Comparison of ENCODE assay signal across 10 mouse cellular contexts in genomic region chr9:25027581-25027980, GRCm38 (mm10).
A peak's percentile ranks its signal among the peaks of the same experiment; 100 is the strongest.
DNase-seq lines count a peak whose midpoint lies in the region; ATAC-seq and TF ChIP-seq lines count a peak whose summit lies in the region.
"Had no signal": no experiment of that assay in that cellular context is flagged by ENCODE, and none has a peak within 500 bp of the region (broad histone marks: within the 10 kb centered on the region; RNA-seq: fewer than 3 reads in every experiment).

No protein-coding gene starts in this region.

- no peak for ATAC-seq in heart, embryonic 13.5 days (ENCODE audit: extremely low read depth, insufficient number of reproducible peaks, low FRiP score, low TSS enrichment)

- H3K4me3 ChIP-seq in heart, embryonic 13.5 days, result no peak overlapping the region
- H3K4me3 ChIP-seq in layer of hippocampus, adult 2 months, result no peak overlapping the region
- H3K4me3 ChIP-seq: embryonic facial prominence, embryonic 15.5 days; neural tube, embryonic 13.5 days had no signal

- peaks cover 25% of the 10 kb centered on the region for H3K4me1 ChIP-seq in heart, embryonic 13.5 days
- H3K4me1 ChIP-seq: embryonic facial prominence, embryonic 15.5 days; neural tube, embryonic 13.5 days had no signal

- peak; percentile 15 to 54 for DNase-seq in kidney, adult 8-10 months
- no peak for DNase-seq in kidney, adult 11 months
- DNase-seq in WW6 (ENCODE audit: low read depth, low spot score), result peak; percentile 42
- DNase-seq in embryo, embryonic 10.5 days (ENCODE audit: low spot score), result peak; percentile 88
- peak; percentile 26 to 74 for DNase-seq in layer of hippocampus, adult 2 months (ENCODE audit: low spot score in 2 of 2)
- peak; percentile 36 for DNase-seq in lung, postnatal 25 days (ENCODE audit: low spot score)
- DNase-seq in skeletal muscle tissue, adult 2 months (ENCODE audit: low read depth, low spot score), result peak; percentile 9

- peak; percentile 98 for TF ChIP-seq CTCF in layer of hippocampus, adult 2 months (conservative IDR thresholded peaks at IDR 0.05)

- no peaks in the 10 kb centered on the region for H3K36me3 ChIP-seq in heart, embryonic 13.5 days
- H3K36me3 ChIP-seq: embryonic facial prominence, embryonic 15.5 days; neural tube, embryonic 13.5 days had no signal

- H3K4me2 ChIP-seq in heart, embryonic 13.5 days, result peak overlapping the region; percentile 39
- H3K4me2 ChIP-seq: embryonic facial prominence, embryonic 15.5 days; neural tube, embryonic 13.5 days had no signal

- H3K27ac ChIP-seq in heart, embryonic 13.5 days (replicated peaks), result no peak overlapping the region
- H3K27ac ChIP-seq in layer of hippocampus, adult 2 months, result no peak overlapping the region
- H3K27ac ChIP-seq: embryonic facial prominence, embryonic 15.5 days; neural tube, embryonic 13.5 days had no signal

- H3K27me3 ChIP-seq in heart, embryonic 13.5 days (replicated peaks), result no peaks in the 10 kb centered on the region

- WGBS in heart, embryonic 13.5 days, result 5% methylated on average over 8 of the region's 8 CpGs

- no peaks in the 10 kb centered on the region for H3K9me3 ChIP-seq in heart, embryonic 13.5 days
- H3K9me3 ChIP-seq: embryonic facial prominence, embryonic 15.5 days; neural tube, embryonic 13.5 days had no signal

- no peak overlapping the region for H3K9ac ChIP-seq in heart, embryonic 13.5 days
- H3K9ac ChIP-seq: embryonic facial prominence, embryonic 15.5 days; neural tube, embryonic 13.5 days had no signal
